Mouse (Mus musculus): ENCODE results near the gene Vmn1r166.
"Not testable (repeated sequence)": the region's sequence is repeated elsewhere in the genome, so short reads cannot be mapped to it uniquely, and the experiment has no call there.

Gene Vmn1r166

GRCm38 (mm10) chr7:23251582-23251981 lies at the start of gene Vmn1r166:
Gene Vmn1r166, minus strand, starts transcription at chr7:23251682.
- in situ Hi-C loops (cut with MboI; ENCODE audit: low sequenced_read_pairs): not testable (repeated sequence)

DNA sequence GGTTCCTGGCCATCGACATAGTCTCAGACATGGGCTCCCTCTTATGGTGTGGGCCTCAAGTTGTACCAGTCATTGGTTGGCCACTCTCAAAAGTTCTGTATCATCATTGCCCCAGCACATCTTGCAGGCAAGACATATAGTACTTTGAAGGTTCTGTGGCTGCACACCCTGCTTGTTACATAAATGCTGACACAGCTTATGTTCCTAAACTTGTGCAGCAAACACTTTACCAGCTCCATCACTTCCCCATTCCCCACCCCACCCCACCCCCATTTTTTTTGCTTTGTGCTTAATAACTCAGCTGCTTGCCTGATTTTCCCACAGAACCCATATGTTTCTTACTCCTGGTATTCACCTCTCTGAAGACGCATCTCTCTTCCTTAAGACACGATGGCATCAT lies 49.4 kb upstream of the Vmn1r166 start, which contains the start of gene Nlrp4e:
TSS of gene Nlrp4e (plus strand) at position 301 of the 400 bp plus-strand sequence.
- in situ Hi-C loops (cut with MboI; ENCODE audit: low sequenced_read_pairs): not testable (repeated sequence)

DNA sequence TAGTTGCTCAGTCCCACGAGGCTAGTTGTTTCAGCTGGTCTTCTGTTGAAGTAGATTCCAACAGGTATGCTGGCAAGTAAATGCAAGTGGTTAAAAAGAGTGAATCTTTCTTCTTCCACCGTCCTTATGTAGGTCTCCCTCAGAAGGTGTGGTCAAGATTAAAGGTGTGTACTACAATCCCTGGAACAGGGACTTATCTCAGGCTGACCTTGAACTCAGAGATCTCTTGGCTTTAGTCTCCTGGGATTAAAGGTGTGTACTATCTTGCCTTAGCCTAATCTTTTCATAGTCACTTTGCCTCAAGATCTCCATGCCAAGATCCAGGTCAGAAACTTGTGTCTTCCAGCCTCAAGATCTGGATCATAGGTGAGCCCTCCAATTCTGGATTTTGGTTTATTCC lies 27.3 kb upstream of the Vmn1r166 start, which contains the start of gene Gm6902:
TSS of gene Gm6902 (minus strand) at position 101 of the 400 bp plus-strand sequence.
- in situ Hi-C loops (cut with MboI; ENCODE audit: low sequenced_read_pairs): not testable (repeated sequence)

- in situ Hi-C loops (cut with MboI; ENCODE audit: low sequenced_read_pairs): not testable (repeated sequence)
Observed at GRCm38 (mm10) chr7:23217032-23217431, 34.5 kb downstream of the Vmn1r166 start, which contains the start of gene Vmn1r165. Gene Vmn1r165, plus strand, starts transcription at chr7:23217332.
